Mouse (Mus musculus): Measurements from ENCODE around the gene Tmem110. TPM values are rescaled to one million over a fixed set of nuclear protein-coding genes. Genes with fewer than 3 reads are reported as not detected.
A peak's percentile ranks its signal among the peaks of the same experiment; 100 is the strongest.

The Tmem110 gene
- polyA plus RNA-seq, 1 experiment from 2014 or later, result 18.7 TPM

DNA sequence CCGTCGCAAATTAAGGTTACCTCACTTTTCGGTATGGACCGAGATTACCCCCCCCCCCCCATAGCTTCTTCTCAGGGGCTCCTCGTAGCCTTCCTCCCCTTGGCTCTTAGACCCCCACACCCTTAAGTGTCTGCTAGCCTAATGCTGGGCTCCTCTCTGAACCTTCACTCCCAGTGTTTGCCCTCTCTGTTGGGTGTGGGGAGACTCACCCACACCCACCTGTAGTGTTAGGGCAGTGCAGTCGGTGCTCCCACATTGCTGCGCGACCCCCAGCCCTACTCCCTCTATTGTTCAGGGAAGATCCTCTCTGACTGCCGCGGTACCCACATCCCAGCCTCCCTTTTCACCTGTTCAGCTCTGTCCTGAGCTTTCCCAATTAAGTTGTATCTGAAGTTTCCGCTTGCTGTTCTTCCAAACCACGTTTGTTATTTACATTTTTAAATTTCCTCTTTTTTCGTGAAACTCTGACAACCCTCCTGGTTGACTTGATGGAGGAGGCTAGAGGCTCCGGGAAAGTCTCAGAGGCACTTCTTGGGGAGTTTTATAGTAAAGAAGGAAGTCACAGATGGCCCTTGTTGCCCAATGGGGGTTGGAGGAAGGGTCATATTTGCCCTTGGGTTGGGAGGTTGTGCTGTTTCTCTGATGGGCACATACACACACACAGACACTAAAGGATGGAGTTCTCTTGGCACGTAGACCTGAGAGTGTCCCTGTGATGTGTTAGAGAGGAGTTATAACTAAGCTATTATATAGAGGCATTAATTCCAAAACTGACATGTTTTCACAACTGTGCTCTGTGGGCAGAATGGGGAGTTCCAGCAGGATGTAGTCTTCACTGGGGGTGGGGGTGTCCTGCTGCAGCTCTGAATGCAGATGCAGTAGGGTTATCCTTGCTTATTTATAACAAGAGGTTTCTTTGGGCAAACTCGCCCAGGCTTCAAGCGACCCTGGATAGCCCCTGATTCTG, 1.1 kb downstream of the Tmem110 start:
- peak overlapping the region; percentile 80 for H3K4me2 ChIP-seq (ENCODE audit: low read length)
- WGBS, result 18% methylated on average over 17 of the region's 17 CpGs
- H3K9me3 ChIP-seq (ENCODE audit: control insufficient read depth, low read length), result no peaks in the 10 kb centered on the region
- no peaks in the 10 kb centered on the region for H3K36me3 ChIP-seq (ENCODE audit: control insufficient read depth, insufficient read depth, low read length)
- H3K4me1 ChIP-seq (ENCODE audit: control insufficient read depth, insufficient read depth, low read length), result peaks cover 16% of the 10 kb centered on the region
- DNase-seq, result peak; percentile 11
- H3K27ac ChIP-seq (replicated peaks; ENCODE audit: low read depth, low read length), result no peak overlapping the region
- peak overlapping the region; percentile 84 for H3K4me3 ChIP-seq (replicated peaks; ENCODE audit: low read depth, low read length)
- ATAC-seq (ENCODE audit: low FRiP score, low TSS enrichment), result peak; percentile 46; the same call in 1 of the 2 replicates
- peak overlapping the region; percentile 90 for H3K9ac ChIP-seq (replicated peaks; ENCODE audit: low read length)
- no peaks in the 10 kb centered on the region for H3K27me3 ChIP-seq (ENCODE audit: control insufficient read depth, insufficient read depth, low read length)

DNA sequence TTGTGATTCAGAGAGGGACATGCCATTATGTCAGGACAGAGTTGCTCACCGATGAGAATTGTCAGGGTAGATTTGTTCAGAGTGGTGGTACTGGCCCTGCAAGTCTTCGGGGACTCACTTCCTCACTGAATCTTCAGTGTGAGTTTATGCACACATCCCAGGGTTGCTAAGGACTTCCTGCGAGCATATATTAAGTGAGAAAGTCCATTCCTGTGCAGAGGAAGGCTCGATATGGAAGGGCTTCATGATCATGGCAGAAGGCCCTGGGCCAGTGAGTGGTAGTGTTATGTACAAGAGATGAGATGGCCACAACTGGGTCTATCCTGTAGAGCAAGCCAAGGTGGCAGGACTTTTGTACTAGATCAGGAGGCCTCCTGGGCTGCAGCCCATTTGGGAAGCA, 2.1 kb downstream of the Tmem110 start:
- WGBS, result 77% methylated on average over 4 of the region's 4 CpGs

DNA sequence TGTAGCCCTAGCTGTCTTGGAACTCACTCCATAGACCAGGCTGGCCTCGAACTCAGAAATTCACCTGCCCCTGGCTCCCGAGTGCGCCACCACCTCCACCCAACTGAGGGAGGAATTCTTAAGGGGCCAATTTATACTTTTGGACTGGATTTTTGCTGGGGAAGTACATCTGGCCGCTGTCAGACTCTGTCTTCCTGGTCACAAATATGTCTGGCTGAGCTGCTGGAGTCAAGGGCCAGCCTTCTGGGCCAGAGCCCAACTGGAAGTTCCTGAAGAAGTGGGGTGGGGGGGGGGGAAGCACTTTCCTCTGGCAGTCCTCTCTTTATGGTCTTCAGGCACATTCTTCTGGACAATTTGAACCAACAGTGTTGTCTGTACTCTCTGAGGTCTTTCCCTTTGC, 2.7 kb downstream of the Tmem110 start:
- no peaks in the 10 kb centered on the region for H3K36me3 ChIP-seq (ENCODE audit: control insufficient read depth, insufficient read depth, low read length)
- H3K9me3 ChIP-seq (ENCODE audit: control insufficient read depth, low read length), result no peaks in the 10 kb centered on the region
- no peak overlapping the region for H3K27ac ChIP-seq (replicated peaks; ENCODE audit: low read depth, low read length)
- no peak overlapping the region for H3K9ac ChIP-seq (replicated peaks; ENCODE audit: low read length)
- no peak for DNase-seq
- ATAC-seq (ENCODE audit: low FRiP score, low TSS enrichment), result no peak
- no peak overlapping the region for H3K4me2 ChIP-seq (ENCODE audit: low read length)
- H3K4me1 ChIP-seq (ENCODE audit: control insufficient read depth, insufficient read depth, low read length), result peaks cover 16% of the 10 kb centered on the region
- no peak overlapping the region for H3K4me3 ChIP-seq (replicated peaks; ENCODE audit: low read depth, low read length)
- 89% methylated on average over 4 of the region's 4 CpGs for WGBS
- H3K27me3 ChIP-seq (ENCODE audit: control insufficient read depth, insufficient read depth, low read length), result no peaks in the 10 kb centered on the region

More for the DNA sequence above, 2.1 kb downstream of the Tmem110 start:
- H3K9me3 ChIP-seq (ENCODE audit: control insufficient read depth, low read length), result no peaks in the 10 kb centered on the region
- no peaks in the 10 kb centered on the region for H3K36me3 ChIP-seq (ENCODE audit: control insufficient read depth, insufficient read depth, low read length)
- no peak overlapping the region for H3K4me3 ChIP-seq (replicated peaks; ENCODE audit: low read depth, low read length)
- H3K9ac ChIP-seq (replicated peaks; ENCODE audit: low read length), result no peak overlapping the region; the same call in 1 of the 2 replicates
- no peak overlapping the region for H3K4me2 ChIP-seq (ENCODE audit: low read length)
- DNase-seq (no peak), ATAC-seq (ENCODE audit: low FRiP score, low TSS enrichment) (no peak)
- H3K4me1 ChIP-seq (ENCODE audit: control insufficient read depth, insufficient read depth, low read length), result peaks cover 16% of the 10 kb centered on the region
- no peaks in the 10 kb centered on the region for H3K27me3 ChIP-seq (ENCODE audit: control insufficient read depth, insufficient read depth, low read length)
- H3K27ac ChIP-seq (replicated peaks; ENCODE audit: low read depth, low read length), result no peak overlapping the region

DNA sequence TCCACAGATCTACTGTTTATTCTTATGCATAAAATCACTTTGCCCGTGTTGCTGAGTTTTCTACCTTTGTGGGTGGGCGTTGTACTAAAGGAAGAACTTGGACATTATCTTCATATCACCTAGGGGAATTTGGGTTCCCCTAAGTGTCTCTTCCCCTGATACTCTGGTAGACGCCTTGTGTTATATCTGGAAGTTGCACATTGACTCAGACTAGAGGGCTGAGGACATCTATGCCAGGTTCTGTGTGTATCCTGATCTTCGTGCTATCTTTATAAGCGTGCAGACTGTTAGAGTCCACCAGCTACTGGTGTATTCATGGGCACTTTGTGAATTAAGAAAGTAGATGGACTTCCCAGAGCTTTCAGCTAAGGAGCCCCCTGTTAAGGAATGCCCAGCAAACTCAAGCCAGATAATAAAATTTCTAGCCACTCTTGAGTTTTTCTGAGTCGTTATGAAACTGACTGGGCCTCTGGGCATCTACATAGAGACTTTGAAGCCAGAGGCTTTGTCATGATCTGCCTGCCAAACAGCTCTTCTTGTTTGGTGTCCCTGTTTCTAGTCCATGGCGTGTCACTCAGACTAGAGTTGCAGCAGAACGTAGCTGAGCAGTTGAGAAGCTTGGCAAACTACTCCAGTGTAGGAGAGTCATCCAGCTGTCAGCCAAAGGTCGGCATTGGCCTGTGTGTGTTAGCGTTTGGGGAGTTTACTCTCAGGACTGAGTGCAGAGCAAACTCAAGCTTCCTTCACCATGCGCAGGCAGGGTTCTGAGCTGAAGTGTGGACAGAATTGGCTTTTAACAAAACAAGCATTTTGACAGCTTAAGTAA, 3.5 kb downstream of the Tmem110 start:
- H3K27me3 ChIP-seq (ENCODE audit: control insufficient read depth, insufficient read depth, low read length), result no peaks in the 10 kb centered on the region
- ATAC-seq (ENCODE audit: low FRiP score, low TSS enrichment) (no peak), DNase-seq (no peak)
- H3K9ac ChIP-seq (replicated peaks; ENCODE audit: low read length), result no peak overlapping the region
- no peak overlapping the region for H3K4me2 ChIP-seq (ENCODE audit: low read length)
- H3K36me3 ChIP-seq (ENCODE audit: control insufficient read depth, insufficient read depth, low read length), result no peaks in the 10 kb centered on the region
- 91% methylated on average over 11 of the region's 11 CpGs for WGBS
- no peak overlapping the region for H3K27ac ChIP-seq (replicated peaks; ENCODE audit: low read depth, low read length)
- H3K4me3 ChIP-seq (replicated peaks; ENCODE audit: low read depth, low read length), result no peak overlapping the region
- peaks cover 16% of the 10 kb centered on the region for H3K4me1 ChIP-seq (ENCODE audit: control insufficient read depth, insufficient read depth, low read length)
- H3K9me3 ChIP-seq (ENCODE audit: control insufficient read depth, low read length), result no peaks in the 10 kb centered on the region

DNA sequence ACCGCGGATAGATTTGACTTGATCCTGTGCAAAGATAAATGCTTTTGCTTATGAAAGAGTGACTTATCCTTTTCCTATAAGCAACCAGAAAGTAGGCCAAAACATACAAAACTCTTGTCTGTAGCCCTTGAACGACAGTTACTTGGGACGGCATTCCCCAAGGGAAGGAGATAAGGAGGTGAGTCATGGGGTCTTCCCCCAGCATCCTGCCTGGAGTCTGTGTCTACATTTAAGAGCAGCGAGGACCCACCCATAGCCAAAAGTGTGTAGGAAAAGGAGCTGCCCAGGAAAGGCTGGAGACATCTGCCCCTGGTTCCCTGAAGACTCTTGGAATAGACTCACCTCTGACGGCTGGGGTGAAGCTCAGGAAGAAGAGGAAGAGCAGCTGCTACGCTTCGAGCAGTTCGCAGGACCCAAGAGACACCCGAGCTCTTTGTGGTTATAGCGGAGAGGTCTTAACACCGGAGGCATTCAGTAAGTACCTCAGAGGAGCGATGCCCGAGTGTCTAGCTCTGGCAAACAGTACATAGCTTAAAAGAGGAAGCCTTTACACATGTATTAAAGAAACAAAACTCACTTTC, 12.1 kb downstream of the Tmem110 start:
- ATAC-seq (ENCODE audit: low FRiP score, low TSS enrichment) (no peak), DNase-seq (no peak)
- Histone ChIP-seq H3K4me1 (ENCODE audit: control insufficient read depth, insufficient read depth, low read length) (no peaks in the 10 kb centered on the region), H3K4me3 (replicated peaks; ENCODE audit: low read depth, low read length) (no peak overlapping the region), H3K9me3 (ENCODE audit: control insufficient read depth, low read length) (no peaks in the 10 kb centered on the region), H3K27ac (replicated peaks; ENCODE audit: low read depth, low read length) (no peak overlapping the region), H3K4me2 (ENCODE audit: low read length) (no peak overlapping the region), H3K27me3 (ENCODE audit: control insufficient read depth, insufficient read depth, low read length) (no peaks in the 10 kb centered on the region), H3K9ac (replicated peaks; ENCODE audit: low read length) (no peak overlapping the region), H3K36me3 (ENCODE audit: control insufficient read depth, insufficient read depth, low read length) (peaks cover 9% of the 10 kb centered on the region; the same call in 1 of the 2 replicates)
- 94% methylated on average over 14 of the region's 14 CpGs for WGBS

DNA sequence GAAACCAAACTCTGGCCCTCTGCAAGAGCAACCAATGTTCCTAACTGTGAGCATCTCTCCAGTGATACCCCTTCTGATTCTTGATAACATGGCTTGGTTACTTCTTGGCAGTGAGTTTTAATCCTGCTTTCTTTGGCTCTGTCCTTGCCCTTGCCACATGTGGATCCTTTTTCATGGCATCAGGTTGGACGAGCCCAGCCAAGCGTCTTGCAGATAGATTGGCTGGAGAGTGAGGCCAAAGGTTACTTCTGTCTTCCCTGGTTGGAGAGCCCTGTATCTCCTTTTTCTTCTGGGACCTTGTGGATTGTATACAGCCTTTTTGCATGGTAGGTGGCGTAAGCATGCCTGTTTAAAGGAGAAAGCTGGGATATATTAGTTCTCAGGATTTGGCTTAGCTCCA, 18.3 kb downstream of the Tmem110 start:
- Histone ChIP-seq H3K27ac (replicated peaks; ENCODE audit: low read depth, low read length) (no peak overlapping the region), H3K27me3 (ENCODE audit: control insufficient read depth, insufficient read depth, low read length) (no peaks in the 10 kb centered on the region), H3K4me2 (ENCODE audit: low read length) (no peak overlapping the region), H3K9ac (replicated peaks; ENCODE audit: low read length) (no peak overlapping the region), H3K4me3 (replicated peaks; ENCODE audit: low read depth, low read length) (no peak overlapping the region), H3K9me3 (ENCODE audit: control insufficient read depth, low read length) (no peaks in the 10 kb centered on the region), H3K4me1 (ENCODE audit: control insufficient read depth, insufficient read depth, low read length) (no peaks in the 10 kb centered on the region), H3K36me3 (ENCODE audit: control insufficient read depth, insufficient read depth, low read length) (peaks cover 1% of the 10 kb centered on the region; the same call in 1 of the 2 replicates)
- 91% methylated on average over 3 of the region's 3 CpGs for WGBS
- DNase-seq, result no peak
- ATAC-seq (ENCODE audit: low FRiP score, low TSS enrichment), result no peak

DNA sequence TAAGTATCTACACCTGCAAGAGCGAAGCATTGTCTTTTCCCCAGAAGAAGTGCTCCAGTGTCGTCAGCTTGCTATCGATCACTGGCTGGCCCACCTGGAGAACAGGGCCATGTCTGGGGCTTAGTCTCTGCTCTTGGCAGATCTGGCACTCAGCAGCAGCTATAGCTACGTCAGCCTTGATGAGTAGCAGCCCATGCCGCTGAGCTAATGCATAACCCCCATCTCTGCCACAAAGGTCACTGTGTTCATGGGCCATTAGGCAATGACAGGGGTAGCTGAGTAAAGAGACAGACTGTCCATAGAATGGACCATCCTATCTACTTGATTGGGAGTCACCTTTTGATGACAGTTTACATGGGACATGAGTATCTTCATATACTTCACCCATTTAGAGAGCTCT, 25.1 kb downstream of the Tmem110 start:
- H3K27me3 ChIP-seq (ENCODE audit: control insufficient read depth, insufficient read depth, low read length), result no peaks in the 10 kb centered on the region
- no peaks in the 10 kb centered on the region for H3K36me3 ChIP-seq (ENCODE audit: control insufficient read depth, insufficient read depth, low read length)
- H3K27ac ChIP-seq (replicated peaks; ENCODE audit: low read depth, low read length), result no peak overlapping the region
- WGBS, result 92% methylated on average over 5 of the region's 5 CpGs
- no peaks in the 10 kb centered on the region for H3K4me1 ChIP-seq (ENCODE audit: control insufficient read depth, insufficient read depth, low read length)
- H3K9me3 ChIP-seq (ENCODE audit: control insufficient read depth, low read length), result no peaks in the 10 kb centered on the region
- ATAC-seq (ENCODE audit: low FRiP score, low TSS enrichment) (no peak), DNase-seq (no peak)
- H3K4me2 ChIP-seq (ENCODE audit: low read length), result no peak overlapping the region
- no peak overlapping the region for H3K4me3 ChIP-seq (replicated peaks; ENCODE audit: low read depth, low read length)
- no peak overlapping the region for H3K9ac ChIP-seq (replicated peaks; ENCODE audit: low read length)

DNA sequence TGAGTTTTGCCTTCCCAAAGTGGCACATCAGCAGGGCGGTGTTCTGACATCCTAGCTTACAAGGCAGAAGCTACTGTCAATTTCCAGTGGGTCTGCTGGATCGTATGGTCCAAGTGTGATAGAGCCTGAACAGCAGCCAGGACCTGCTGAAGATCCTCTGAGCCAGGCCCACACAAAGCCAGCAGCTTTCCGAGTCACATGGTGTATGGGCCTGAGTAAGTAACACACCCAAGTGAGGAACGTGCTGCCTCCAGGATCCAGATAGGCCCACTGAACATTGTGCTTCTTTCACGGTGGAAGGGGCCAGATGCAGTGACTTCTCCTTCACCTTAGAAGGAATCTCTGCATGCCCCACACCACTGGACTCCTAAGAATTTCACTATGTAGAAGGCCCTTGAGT, 26.9 kb downstream of the Tmem110 start:
- no peak overlapping the region for H3K9ac ChIP-seq (replicated peaks; ENCODE audit: low read length)
- H3K4me2 ChIP-seq (ENCODE audit: low read length), result no peak overlapping the region
- WGBS, result 96% methylated on average over 5 of the region's 5 CpGs
- H3K36me3 ChIP-seq (ENCODE audit: control insufficient read depth, insufficient read depth, low read length), result no peaks in the 10 kb centered on the region
- no peak for DNase-seq
- H3K4me3 ChIP-seq (replicated peaks; ENCODE audit: low read depth, low read length), result no peak overlapping the region
- no peaks in the 10 kb centered on the region for H3K9me3 ChIP-seq (ENCODE audit: control insufficient read depth, low read length)
- no peaks in the 10 kb centered on the region for H3K4me1 ChIP-seq (ENCODE audit: control insufficient read depth, insufficient read depth, low read length)
- no peak overlapping the region for H3K27ac ChIP-seq (replicated peaks; ENCODE audit: low read depth, low read length)
- no peaks in the 10 kb centered on the region for H3K27me3 ChIP-seq (ENCODE audit: control insufficient read depth, insufficient read depth, low read length)
- ATAC-seq (ENCODE audit: low FRiP score, low TSS enrichment), result no peak
